Mouse (Mus musculus): ENCODE measurements around the gene Dpf3.
A peak's percentile ranks its signal among the peaks of the same experiment; 100 is the strongest.

Gene Dpf3

DNA sequence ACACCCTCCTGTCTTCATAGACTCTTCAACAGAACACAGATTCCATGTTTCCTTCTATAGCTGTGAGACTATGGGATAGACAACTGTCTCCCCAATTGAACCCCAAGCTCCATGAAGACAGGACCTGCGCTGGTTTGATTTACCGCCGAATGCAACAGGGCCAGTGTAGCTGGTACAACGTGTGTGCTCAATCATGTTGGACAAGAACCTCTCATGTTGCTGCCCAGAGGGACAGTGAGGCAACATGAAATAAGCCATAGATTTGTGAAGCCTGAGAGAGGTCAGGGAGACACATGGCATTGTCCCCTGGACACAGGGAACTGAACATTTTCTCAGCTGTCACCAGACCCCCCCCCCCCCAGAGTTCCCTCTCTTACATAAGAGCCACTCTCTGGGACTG lies 21.5 kb downstream of the Dpf3 start:
- no peak for DNase-seq

DNA sequence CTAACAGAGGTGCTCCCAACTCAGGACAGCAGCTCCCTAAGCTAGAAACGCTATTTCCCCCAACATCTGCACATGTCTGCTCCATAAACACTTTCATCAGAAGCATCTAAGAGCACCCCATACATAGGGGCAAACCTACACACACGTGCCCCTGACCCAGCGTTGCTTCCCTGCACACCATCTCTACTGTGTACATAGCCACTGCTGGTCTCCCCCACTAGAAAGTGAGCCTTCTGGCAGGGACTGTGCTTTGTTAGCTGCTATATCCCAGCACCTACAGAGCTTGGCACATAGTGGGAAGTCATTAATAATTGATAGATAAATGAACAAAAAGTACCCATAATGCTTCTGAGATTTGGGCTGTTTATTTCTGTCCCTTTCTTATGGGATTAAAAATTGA lies 27.2 kb downstream of the Dpf3 start:
- no peak for DNase-seq

DNA sequence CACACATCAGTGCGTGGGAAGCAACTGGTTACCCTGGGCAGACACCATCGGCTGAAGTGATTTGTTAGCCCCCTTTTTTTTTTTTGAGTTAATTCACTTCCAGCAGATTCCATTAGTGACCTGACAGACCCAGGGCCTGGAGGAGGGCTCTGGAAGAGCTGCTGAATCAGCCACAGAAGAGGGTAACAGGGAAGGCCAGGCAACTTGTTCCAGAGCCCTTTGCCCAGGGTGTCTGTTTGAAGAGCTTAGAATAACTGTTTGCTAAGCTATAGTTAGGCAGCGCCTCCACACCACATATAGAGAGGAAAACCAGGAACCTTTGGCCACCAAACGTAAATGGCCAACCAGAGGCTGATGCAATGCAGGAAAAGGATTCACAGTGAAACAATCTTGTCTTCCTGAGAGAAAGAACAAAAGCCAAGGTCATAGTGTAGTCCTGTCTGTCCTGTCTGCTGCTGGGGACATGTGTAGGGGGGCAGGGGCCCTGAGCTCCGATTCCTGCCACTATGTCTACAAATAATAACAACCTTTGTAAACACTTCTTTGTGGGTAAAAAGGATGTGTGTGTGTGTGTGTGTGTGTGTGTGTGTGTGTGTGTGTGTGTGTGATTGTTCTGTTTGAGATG lies 32.7 kb downstream of the Dpf3 start:
- no peak for DNase-seq

GRCm38 (mm10) chr12:83451850-83452249 lies 35.7 kb downstream of the Dpf3 start:
- no peak for DNase-seq

DNA sequence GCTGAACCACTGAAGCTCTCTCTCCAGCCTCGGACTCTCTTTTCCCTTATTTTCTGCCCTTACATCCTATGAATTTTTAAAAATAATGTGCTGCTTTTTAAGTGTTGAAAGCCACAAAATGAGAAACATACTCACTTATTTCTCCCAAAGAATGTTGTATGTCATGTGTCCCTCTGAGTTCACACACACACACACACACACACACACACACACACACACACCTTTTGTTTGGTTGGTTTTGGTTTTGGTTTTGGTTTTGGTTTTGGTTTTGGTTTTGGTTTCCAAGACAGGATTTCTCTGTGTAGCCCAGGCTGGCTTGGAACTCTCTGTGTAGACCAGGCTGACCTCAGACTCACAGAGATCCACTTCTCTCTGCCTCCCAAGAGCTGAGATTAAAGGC lies 37.0 kb downstream of the Dpf3 start:
- no peak for DNase-seq

GRCm38 (mm10) chr12:83449202-83449601 lies 38.3 kb downstream of the Dpf3 start:
- no peak for DNase-seq

DNA sequence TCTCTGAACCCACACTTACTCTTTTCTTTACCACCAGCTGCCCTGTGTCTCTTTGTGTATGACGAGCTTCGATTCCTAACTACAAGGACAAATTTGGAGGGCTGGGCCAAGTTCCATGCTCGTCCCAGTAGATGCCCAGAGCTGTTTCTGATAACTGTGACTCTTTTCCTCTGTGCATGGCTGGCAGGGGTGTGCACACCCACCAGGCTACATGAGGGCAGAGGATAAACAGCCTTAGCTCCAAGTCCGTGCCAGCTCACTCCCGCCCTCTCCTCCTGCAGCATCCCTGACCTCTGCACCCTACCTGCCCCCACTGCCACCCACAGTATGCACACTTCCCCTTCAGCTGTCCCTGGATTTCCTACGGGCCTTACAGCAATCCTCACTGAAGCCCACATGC lies 41.9 kb downstream of the Dpf3 start:
- no peak for DNase-seq

DNA sequence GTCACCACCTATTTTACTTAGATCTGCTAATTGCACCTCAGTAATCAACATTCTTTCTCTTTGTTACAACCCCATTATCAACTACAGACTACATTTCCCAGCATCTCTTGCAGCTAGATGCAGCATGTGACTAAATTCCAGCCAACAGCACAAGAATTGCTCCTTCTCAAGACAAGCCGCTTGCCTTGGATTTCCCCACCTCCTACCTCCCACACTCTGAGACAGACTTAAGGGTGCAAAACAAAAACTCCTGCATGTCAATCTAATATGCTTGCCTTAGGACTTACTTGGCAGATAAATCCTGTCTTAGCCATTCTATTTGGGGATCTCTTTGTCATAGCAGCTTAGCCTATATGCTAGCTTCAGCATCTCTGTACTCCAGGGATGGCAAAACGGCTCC lies 43.1 kb downstream of the Dpf3 start:
- DNase-seq = no peak

- DNase-seq = no peak
These were observed 49.5 kb downstream of the Dpf3 start for GRCm38 (mm10) chr12:83438002-83438401.

DNA sequence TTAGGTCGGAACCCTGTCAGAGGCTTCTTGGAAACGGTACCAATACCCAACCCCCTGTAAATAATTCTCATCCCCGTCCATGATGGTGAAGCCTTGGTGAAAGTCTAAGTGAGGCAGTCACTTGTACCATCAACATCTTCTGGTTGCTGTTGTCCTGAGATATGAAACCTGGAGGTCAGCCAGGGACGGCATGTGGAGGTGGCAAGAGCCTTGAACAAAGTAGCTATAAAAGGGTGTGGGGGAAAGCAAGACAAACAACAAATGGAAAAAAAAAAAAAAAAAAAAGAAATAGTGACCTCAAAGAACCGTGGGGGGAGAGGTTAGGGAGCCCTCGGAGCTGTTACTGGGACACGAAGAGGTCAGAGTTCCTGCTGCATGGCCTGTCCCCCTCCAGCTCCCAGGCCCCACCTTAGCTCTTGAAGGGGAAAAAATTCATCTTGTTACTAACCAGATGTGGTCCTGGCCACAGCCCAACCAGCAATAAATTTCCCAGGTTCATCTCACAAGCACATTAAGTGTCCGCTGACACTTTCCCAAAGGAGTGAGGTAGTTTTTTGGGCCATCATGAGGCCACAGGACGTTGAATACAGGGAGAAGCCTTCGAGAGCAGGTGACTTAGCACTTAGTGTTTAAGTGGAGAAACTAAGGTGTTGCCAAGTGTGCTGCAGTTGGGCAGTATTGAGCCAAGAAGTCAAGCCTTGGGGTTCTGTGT lies 53.4 kb downstream of the Dpf3 start:
- DNase-seq = no peak

DNA sequence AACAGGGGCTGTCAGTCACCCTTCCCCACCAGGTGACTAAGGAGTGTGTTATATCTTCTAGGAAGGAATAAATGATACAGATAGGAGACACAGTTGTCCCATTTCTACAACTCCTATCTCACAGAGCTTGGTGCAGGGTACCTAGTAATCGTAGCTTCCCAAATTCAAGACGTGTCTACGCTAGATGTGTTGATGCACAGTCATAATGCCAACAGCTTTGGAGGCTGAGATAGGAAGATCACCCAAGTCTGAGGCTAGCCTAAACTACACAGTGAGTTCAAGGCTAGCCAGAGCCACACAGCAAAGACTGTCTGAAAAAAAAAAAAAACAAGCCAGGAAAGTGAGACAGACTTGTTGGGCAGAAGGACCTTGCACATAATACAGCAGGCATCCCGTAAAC lies 54.1 kb downstream of the Dpf3 start:
- no peak for DNase-seq

DNA sequence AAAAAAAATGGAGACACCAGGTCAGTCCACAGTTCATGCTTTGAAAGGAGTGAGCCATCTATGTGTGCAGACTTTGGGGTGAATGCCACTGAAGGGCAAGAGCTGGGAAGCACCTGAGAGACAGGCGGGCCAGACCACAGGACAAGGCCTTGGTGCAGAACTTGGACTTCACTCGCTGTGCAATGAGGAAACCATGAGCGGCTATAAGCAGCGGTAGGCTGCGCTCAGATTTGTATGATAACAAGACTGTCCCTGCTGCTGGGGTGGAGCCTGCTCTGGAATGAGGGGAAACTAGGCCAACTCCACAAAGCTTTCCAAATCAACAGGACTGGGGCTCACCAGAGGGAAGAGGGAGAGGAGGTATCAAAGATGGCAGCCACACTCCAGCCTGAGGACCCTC lies 57.3 kb downstream of the Dpf3 start:
- no peak for DNase-seq

- DNase-seq = no peak
These were observed 59.5 kb downstream of the Dpf3 start for GRCm38 (mm10) chr12:83428016-83428415.

DNA sequence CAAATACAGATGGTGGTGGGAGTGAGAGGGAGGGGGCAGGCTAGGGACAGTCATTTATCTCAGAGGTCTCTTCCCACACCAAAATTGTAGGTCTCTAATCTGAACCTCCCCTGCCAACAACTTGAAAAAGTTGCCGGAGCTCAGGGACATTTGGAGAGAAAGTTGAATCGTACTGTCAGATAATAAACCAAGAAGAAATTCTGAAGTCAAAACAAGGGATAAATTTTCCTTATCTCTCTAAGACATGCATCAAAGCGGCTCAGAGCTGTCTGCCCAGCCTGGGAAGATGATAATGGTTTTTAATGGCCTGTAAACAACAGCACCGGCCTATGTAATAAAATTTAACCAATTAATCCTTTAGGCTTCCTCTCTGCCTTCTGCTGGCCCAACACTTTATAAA lies 59.9 kb downstream of the Dpf3 start:
- DNase-seq = no peak

DNA sequence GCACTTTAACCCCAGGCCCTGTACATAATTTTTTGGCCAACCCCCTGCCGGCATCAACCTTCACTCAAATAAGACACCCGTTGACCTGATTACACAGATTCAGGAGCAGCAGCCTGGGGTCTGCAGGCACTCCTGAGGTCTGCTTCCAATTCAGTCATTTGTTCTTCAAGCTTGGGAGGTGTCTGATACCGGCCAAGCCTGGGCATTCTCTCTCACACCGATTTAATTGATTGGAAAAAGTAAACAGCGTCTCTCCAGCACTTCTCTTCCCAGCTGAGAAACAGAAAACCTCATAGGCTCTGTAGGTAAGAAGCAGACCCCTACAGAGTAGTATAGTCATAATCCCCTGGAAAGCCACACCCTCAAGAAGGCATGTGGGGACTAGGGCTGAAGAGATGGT lies 61.2 kb downstream of the Dpf3 start:
- DNase-seq = no peak

GRCm38 (mm10) chr12:83425736-83426135 lies 61.8 kb downstream of the Dpf3 start:
- DNase-seq = no peak

DNA sequence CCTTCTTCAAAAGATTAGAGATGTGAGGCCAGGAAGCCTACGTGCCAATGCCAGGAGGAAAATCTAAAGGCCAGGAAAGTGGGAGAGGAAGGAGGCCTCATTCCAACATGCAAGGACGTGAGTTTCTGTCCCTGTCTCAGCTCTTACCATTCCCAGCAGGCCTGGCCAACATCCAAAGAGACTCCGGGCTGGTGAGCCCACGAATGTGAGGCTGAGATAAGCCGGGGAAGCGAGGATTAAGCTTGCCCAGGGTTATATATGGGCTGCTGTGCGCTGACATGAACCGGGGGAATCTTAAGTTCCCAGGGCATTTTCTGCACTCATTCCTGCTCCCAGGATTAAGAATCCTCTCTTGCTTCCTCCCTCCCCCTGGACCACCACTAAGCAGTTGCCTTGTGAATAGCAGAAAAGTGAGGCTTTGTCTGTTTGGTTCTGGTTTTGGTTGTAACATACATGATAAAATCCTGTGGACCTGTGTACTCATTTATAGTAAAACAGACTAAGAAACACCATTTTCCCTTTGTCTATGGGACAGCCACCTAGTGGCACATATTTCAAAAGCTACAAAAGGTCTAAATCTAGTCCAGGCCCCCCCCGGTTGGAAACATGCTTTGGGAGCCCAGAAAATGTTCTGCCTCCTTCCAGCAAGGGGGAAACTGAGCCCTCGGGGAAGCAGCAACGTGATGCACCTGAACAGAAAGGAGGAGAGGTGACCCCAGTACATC lies 62.6 kb downstream of the Dpf3 start:
- peak; percentile 58 to 64 for DNase-seq

GRCm38 (mm10) chr12:83424086-83424719 lies 63.3 kb downstream of the Dpf3 start:
- DNase-seq = peak; percentile 64 to 69

GRCm38 (mm10) chr12:83420346-83420745 lies 67.2 kb downstream of the Dpf3 start:
- no peak for DNase-seq

DNA sequence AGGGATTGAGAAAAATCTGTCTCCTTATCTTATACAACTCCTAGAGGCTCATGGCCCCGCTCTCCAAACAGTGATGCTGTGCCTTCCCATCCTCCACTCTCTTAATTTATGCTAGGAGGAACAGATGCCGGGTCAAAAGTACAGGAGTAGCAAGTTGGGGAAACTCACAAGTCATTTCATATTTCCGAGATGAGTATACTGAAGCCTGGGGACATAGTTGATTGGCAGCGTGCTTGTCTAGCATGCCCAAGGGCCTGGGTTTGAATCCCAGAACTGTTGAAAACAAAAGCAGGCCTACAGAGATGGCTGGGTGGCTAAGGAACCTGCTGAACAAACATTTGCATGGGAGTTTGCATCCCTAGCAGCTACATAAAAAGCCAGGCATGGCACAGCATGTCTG lies 72.3 kb downstream of the Dpf3 start:
- DNase-seq = no peak

DNA sequence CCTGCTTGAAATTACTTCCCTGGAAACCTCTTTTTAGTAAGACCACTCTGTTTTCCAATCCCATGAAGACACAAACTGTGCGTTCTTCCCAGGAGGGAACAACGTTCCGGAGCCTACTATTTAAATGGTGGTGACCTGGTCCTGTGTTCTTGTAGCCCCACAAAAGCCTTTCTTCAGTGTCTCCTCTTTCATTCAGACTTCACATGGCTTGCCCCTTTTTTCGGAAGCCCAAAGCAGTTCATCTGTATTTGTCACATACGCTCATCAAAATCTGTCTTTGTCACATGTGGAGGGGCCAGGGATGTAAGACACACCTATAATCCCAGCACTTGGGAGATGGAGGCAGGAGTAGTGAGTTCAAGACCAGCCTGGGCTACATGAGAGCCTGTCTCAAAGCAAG lies 73.8 kb downstream of the Dpf3 start:
- no peak for DNase-seq

- DNase-seq = peak; percentile 85 to 87
These were observed 75.6 kb downstream of the Dpf3 start for GRCm38 (mm10) chr12:83411721-83412521.

DNA sequence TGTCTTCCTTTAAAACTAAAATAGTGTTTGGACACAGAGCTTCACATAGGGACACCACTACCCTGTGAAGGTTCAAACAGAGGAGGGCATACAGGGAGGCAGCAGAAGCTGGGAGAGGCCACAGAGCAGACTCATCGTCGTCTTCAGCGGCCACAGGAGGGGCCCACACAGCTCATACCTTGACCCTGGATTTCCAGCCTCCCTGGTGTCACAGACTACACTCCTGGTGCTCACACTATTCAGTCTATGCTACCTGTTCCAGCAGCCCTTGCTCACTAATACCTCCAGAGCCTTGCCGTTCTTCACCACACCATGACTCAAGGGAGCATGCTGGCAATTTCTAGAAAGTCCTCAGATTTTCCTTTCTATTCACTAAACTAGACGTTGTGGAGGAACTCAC lies 76.5 kb downstream of the Dpf3 start:
- DNase-seq = no peak

Measured in cerebellum, postnatal 36 days (tissue).